Mouse (Mus musculus): Measurements from ENCODE around the gene Stxbp4. TPM values are rescaled to one million over a fixed set of nuclear protein-coding genes. Genes with fewer than 3 reads are reported as not detected.

Gene Stxbp4
- polyA plus RNA-seq, 1 experiment from 2014 or later: 7.0 TPM

DNA sequence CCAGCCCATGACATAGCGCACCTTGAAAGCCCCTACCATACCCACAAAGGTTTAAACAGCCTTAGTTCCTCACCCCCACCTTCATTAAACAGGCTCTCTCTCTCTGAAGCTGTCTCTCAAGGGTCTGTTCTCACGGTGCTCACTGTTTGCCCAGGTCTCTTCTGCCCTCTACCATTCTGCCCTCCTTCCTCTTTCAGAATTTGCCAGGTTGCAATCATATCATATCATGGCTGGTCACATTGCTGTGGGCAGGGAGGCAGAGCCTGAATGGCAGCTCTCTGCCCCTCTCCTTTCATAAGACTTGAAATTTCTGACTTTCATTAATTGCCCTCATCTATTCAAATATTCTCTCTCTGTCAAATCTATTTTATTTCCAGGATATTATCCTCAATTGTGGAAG is 195.4 kb downstream of the Stxbp4 start:
- Histone ChIP-seq H3K27me3 (no peaks in the 10 kb centered on the region), H3K27ac (no peak overlapping the region), H3K36me3 (no peaks in the 10 kb centered on the region), H3K9me3 (replicated peaks) (no peaks in the 10 kb centered on the region), H3K4me2 (no peak overlapping the region), H3K9ac (no peak overlapping the region), H3K4me3 (replicated peaks) (no peak overlapping the region), H3K4me1 (replicated peaks) (no peaks in the 10 kb centered on the region)
- no peak for DNase-seq
- 43% methylated on average over 2 of the region's 2 CpGs for WGBS (ENCODE audit: insufficient replicate concordance)
- ATAC-seq (ENCODE audit: low read depth): no peak

DNA sequence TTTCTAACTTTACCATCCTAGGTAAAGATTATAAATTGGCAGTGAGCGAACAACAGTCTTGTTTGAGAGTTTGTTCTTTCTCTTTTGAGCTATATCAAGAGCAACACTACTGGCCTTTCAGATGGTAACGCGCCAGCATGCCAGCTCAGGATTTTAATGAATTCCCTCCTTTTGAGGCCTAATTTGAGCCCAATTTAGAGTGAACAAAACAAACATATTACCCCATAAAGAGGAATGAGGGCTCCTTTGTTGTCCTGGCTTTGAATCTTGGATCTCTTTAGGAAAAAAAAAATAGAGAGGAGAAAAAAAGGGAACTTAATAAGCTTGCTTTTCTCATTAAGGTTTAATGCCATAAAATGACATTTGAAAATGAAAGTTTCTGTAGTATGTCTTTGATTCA is 197.0 kb downstream of the Stxbp4 start:
- no peaks in the 10 kb centered on the region for H3K27me3 ChIP-seq
- H3K9ac ChIP-seq: no peak overlapping the region
- DNase-seq (no peak), ATAC-seq (ENCODE audit: low read depth) (no peak)
- H3K36me3 ChIP-seq: no peaks in the 10 kb centered on the region
- H3K9me3 ChIP-seq (replicated peaks): no peaks in the 10 kb centered on the region
- 64% methylated on average over 3 of the region's 3 CpGs for WGBS (ENCODE audit: insufficient replicate concordance)
- H3K4me3 ChIP-seq (replicated peaks): no peak overlapping the region
- no peaks in the 10 kb centered on the region for H3K4me1 ChIP-seq (replicated peaks)
- no peak overlapping the region for H3K4me2 ChIP-seq
- no peak overlapping the region for H3K27ac ChIP-seq

DNA sequence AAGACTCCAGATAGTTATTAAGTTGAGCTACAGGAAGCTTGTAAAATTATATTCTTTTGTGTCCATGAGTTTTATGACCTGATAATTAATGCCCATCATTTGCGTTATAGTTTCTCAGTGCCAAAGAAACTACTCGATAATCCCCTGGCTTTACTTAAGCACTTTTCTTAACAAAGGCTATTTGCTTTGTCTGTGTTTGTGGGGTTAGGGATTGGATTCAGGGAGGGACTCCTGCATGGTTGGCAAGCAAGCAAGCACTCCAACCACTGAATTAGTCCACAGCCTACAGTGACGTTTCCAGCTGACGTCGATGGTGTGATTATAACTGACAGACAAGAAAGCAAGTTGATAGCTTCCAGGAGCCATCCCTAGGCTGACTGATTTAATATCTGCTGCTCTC is 199.1 kb downstream of the Stxbp4 start:
- Histone ChIP-seq H3K4me2 (no peak overlapping the region), H3K4me3 (replicated peaks) (no peak overlapping the region), H3K4me1 (replicated peaks) (no peaks in the 10 kb centered on the region), H3K27me3 (no peaks in the 10 kb centered on the region), H3K9me3 (replicated peaks) (no peaks in the 10 kb centered on the region), H3K27ac (no peak overlapping the region), H3K36me3 (no peaks in the 10 kb centered on the region), H3K9ac (no peak overlapping the region)
- WGBS (ENCODE audit: insufficient replicate concordance): 78% methylated on average over 5 of the region's 5 CpGs
- ATAC-seq (ENCODE audit: low read depth) (no peak), DNase-seq (no peak)

Other genes starting within 250 kb of the Stxbp4 start
- gene Hlf, start 247.2 kb downstream of the Stxbp4 start, polyA plus RNA-seq (2015; fragmentation: Nextera tagmentation; extraction: Ambion mirVana): 3.6 and 5.3 TPM in 2 replicates
- gene Cox11, start 89 bp upstream of the Stxbp4 start, polyA plus RNA-seq (2015; fragmentation: Nextera tagmentation; extraction: Ambion mirVana): 27.1 and 29.8 TPM in 2 replicates
- gene Tom1l1, start 50.3 kb upstream of the Stxbp4 start, polyA plus RNA-seq (2015; fragmentation: Nextera tagmentation; extraction: Ambion mirVana): 60.7 and 70.4 TPM in 2 replicates